Mouse (Mus musculus) adipose tissue, adult 10 weeks (tissue): ENCODE data around the gene Leng8. TPM values are rescaled to one million over a fixed set of nuclear protein-coding genes. Genes with fewer than 3 reads are reported as not detected.

Experiments used
- polyA plus RNA-seq: library from polyadenylated mRNA; stranded (reverse); fragments of 350-450 nt; fragmentation: Illumina TruSeq; extraction: RNeasy Lipid Tissue Mini Kit (QIAGEN cat#74804); gene quantifications from one replicate; pipeline ENCODE4 v1.2.3, GENCODE M21; 2014; ENCODE audit warnings: low read depth, low replicate concordance

Gene Leng8
- 237 TPM for polyA plus RNA-seq

DNA sequence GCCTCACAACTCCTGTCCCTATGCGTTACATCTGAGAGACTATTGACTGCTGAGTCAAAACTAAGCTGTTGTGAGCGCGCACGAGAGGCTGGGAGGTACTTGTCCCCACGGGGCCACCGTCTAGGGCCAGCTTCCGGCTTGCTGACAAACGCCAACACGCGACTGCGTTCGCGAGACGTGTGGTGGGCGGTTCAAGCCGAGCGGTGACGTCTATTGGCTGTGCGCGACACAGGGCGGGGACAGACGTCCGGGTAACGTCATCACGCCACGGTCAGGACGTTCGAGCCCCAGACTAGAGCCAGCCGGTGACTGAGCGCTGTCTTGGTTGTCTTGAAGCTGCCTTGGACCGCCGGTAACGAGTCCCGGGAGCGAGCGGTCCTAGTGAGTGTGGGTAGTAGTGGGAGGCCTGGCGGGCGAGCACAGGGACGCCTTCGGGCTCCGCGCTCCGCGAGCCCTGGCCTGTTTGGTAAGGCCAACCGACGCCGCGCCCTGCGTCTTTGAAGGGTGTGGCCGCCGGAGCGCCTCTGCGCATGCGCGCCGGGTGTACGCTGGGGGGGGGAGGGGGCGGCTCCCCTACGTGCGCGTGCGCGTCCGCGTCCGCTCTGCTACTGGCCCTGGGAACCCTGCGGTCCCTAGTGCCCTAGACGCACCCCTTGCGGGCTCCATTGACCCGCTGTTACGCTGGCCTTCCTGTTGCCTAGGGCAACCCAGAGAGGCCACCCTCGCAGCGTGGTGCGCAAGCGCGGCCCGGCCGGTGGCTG, at the start of gene Leng8:
Gene Leng8, plus strand, starts transcription at position 269 of the 761 bp plus-strand sequence.

DNA sequence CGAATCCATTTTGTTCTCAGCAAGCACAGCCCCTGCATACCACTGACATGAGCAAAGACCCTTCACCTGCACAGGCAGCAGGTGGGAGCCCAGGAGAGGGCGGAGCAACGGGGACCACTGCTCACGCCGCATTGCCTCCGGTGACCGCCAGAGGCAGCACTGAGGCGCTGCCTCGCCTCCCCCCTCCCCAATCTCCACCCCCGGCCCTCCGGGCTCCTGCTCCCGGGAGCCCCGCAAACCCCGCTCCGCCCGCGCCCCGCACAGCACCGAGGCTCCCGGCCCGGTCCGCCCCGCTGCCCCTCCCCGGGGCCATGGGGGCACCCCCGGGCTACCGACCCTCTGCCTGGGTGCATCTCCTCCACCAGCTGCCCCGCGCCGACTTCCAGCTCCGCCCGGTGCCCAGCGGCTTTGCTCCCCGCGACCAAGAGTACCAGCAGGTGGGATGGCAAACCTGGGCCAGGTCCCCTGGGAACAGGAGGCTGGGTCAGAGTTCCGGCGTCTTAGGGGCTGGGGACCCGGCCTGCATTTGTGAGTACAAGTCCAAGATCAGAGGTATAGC, 17.4 kb upstream of the Leng8 start, which contains the start of gene Ttyh1:
Gene Ttyh1, plus strand, starts transcription at position 65 of the 559 bp plus-strand sequence.

DNA sequence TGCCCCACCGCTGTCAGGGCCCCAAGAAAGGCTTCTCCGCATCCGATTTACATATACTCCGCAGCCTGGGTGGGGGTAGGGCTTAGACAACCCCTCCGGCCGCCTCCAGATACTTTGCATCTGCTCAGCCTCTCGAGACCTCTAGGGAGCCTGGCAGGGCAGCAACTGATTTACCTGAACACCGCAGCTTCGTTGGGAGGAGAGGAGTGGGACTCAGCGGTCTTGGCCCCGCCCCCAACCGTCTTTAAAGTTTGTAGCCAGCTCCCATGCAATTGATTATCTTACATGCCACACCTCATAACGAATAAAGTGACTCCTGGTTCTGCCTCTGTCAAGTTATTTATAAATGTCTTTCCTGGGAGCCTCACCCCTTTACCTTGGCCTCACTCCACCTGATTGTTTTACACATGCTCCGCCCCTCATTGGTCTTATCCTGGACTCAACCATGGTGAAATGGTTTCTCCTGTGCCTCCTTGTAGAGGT, 13.3 kb downstream of the Leng8 start, which contains the start of gene Leng9:
Gene Leng9, minus strand, starts transcription at position 316 of the 483 bp plus-strand sequence.

GRCm38 (mm10) chr7:4164090-4164910, 27.5 kb downstream of the Leng8 start, which contains the start of gene Cdc42ep5:
Cdc42ep5 (minus strand) TSS chr7:4164860.

Other genes with a start within 250 kb of the Leng8 start
- 1.1 TPM for gene Gm14548, start 238.9 kb upstream of the Leng8 start, polyA plus RNA-seq
- gene Lilra6, start 221.5 kb upstream of the Leng8 start, polyA plus RNA-seq: 1.6 TPM
- 4.2 TPM for gene Lair1, start 73.8 kb upstream of the Leng8 start, polyA plus RNA-seq
- 35.5 TPM for gene Ttyh1, start 17.6 kb upstream of the Leng8 start, polyA plus RNA-seq
- 5.9 TPM for gene Leng9, start 13.3 kb downstream of the Leng8 start, polyA plus RNA-seq
- 7.0 TPM for gene Cdc42ep5, start 27.8 kb downstream of the Leng8 start, polyA plus RNA-seq
- gene Lilra5, start 100.7 kb downstream of the Leng8 start, polyA plus RNA-seq: 0.88 TPM
- 1.3 TPM for gene Ncr1, start 200.7 kb downstream of the Leng8 start, polyA plus RNA-seq